Mouse (Mus musculus) heart, adult 8-10 months (tissue): ENCODE measurements at regions not wholly inside any gene's neighbourhood (a gene's known extent, or its start where the extent isn't known, plus 50 kb on each side); places are given as distances from the start of the nearest gene placed in this dataset.
"Not testable (repeated sequence)": the region's sequence is repeated elsewhere in the genome, so short reads cannot be mapped to it uniquely, and the experiment has no call there.

Experiments used
- DNase-seq: peaks from one replicate; pipeline ENCODE4 v3.0.0; 2022; ENCODE audit warnings: low spot score

- no peak for DNase-seq
These were observed 186.3 kb upstream of the Cldn34b3 start for GRCm38 (mm10) chrX:76077781-76078180.

GRCm38 (mm10) chrX:76082670-76083069, 181.4 kb upstream of the Cldn34b3 start:
- DNase-seq = no peak

GRCm38 (mm10) chrX:76110763-76111474, 153.2 kb upstream of the Cldn34b3 start:
- DNase-seq = no peak

GRCm38 (mm10) chrX:76116086-76116485, 148.0 kb upstream of the Cldn34b3 start:
- no peak for DNase-seq

- DNase-seq = no peak
These were observed 147.5 kb upstream of the Cldn34b3 start for GRCm38 (mm10) chrX:76116562-76116961.

- DNase-seq = peak; percentile 13
These were observed 143.2 kb upstream of the Cldn34b3 start for GRCm38 (mm10) chrX:76120936-76121335.

- DNase-seq = peak; percentile 22
These were observed 140.7 kb upstream of the Cldn34b3 start for GRCm38 (mm10) chrX:76123355-76123754.

- no peak for DNase-seq
These were observed 126.4 kb upstream of the Cldn34b3 start for GRCm38 (mm10) chrX:76137729-76138128.

GRCm38 (mm10) chrX:76141022-76141421, 123.1 kb upstream of the Cldn34b3 start:
- DNase-seq = no peak

- not testable (repeated sequence) for DNase-seq
These were observed 89.3 kb upstream of the Cldn34b3 start for GRCm38 (mm10) chrX:76174806-76175205.

GRCm38 (mm10) chrX:76181446-76182148, 82.5 kb upstream of the Cldn34b3 start:
- no peak for DNase-seq

- no peak for DNase-seq
These were observed 63.5 kb upstream of the Cldn34b3 start for GRCm38 (mm10) chrX:76200607-76201006.

- peak; percentile 24 for DNase-seq
These were observed 62.7 kb upstream of the Cldn34b3 start for GRCm38 (mm10) chrX:76201366-76201765.
